Mouse (Mus musculus) bone marrow, adult 2 months (tissue): ENCODE results near the gene Gng7.

Source experiments
- CTCF ChIP-seq: fragments of 200-500 bp; IDR thresholded peaks from 2 replicates; pipeline ENCODE4 v1.5.1; 2011; ENCODE audit warnings: low read length, control low read depth; ENCODE audit not compliant: control insufficient read depth, insufficient read depth
- POLR2A ChIP-seq: fragments of 200-500 bp; IDR thresholded peaks from 2 replicates; pipeline ENCODE4 v1.6.1; 2011; ENCODE audit warnings: low read depth, mild to moderate bottlenecking, control low read depth, low read length, borderline replicate concordance; ENCODE audit not compliant: control insufficient read depth

- TF ChIP-seq CTCF (no peak), POLR2A (no peak)
Observed at GRCm38 (mm10) chr10:80972071-80972987, 42.4 kb downstream of the Gng7 start.
